Mouse (Mus musculus) embryonic facial prominence, embryonic 10.5 days (tissue): ENCODE measurements at regions not wholly inside any gene's neighbourhood (a gene's known extent, or its start where the extent isn't known, plus 50 kb on each side); places are given as distances from the start of the nearest gene placed in this dataset.

ENCODE experiments used
- DNase-seq: peaks from one replicate; pipeline ENCODE4 v3.0.0-alpha.2; 2017; ENCODE audit warnings: low spot score
- H3K27ac ChIP-seq: fragments of 300-500 bp; sonication (generic); replicated peaks from 2 replicates; pipeline ENCODE4 v1.5.1; 2016; ENCODE audit warnings: mild to moderate bottlenecking
- H3K27me3 ChIP-seq: fragments of 300-500 bp; sonication (generic); replicated peaks from 2 replicates; pipeline ENCODE4 v1.6.1; 2016; ENCODE audit warnings: low read depth, mild to moderate bottlenecking; ENCODE audit not compliant: poor library complexity, severe bottlenecking
- H3K36me3 ChIP-seq: fragments of 300-500 bp; sonication (generic); replicated peaks from 2 replicates; pipeline ENCODE4 v1.6.1; 2016; ENCODE audit warnings: mild to moderate bottlenecking, moderate library complexity
- H3K4me1 ChIP-seq: fragments of 300-500 bp; sonication (generic); 2 replicates; pipeline ENCODE4 v1.6.1; 2016
- H3K4me3 ChIP-seq: fragments of 300-500 bp; sonication (generic); 2 replicates; pipeline ENCODE4 v1.5.1; 2016; ENCODE audit warnings: mild to moderate bottlenecking, moderate library complexity
- H3K9me3 ChIP-seq: fragments of 300-500 bp; sonication (generic); 2 replicates; pipeline ENCODE4 v1.6.1; 2016; ENCODE audit warnings: mild to moderate bottlenecking
- WGBS: fragments of 180-500 bp; shearing (Covaris S2); methylation state at CpG from one replicate; pipeline ENCODE4 v1.1.7; 2016; 5-methylcytosine and 5-hydroxymethylcytosine counted together

DNA sequence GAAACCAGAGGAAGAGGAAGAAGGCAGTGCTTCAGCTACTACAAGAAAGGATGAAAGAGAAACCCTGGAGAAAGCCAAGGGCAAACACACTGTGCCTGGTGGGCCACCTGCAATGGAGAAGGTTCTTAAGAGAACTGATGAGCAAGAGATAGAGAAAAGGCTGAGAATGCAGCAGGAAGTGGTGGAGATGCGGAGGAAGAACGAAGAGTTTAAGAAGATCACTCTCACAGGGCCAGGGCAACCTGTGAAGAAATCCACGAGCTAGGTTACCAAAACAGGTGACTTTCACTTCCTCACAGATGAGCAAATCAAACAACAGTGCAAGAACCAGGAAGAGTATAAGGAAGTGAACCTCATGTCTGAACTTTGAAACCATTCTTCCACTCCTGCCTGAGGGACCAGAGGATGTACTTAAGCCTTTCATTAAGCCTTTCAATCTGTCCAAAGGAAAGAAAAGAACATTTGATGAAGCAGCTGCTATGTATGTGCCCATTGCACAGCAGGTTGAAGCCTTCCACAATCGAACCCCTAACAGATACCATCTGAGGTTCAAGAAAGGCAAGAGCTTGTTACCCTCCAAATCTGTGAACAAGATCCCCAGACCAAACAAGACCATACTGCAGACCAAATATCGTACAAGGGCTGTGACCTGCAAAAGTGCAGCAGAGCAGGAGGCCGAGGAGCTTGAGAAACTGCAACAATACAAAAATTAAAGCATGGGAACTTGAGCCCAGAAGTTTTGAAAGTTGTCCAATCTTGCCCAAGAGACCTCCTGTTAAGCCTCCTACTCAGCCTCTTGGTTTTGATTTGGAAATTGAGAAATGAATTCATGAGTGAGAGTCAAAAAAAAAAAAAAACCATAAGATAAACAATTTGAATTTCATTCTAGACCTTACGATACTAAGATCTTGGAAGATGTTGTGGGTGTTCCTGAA, 91.6 kb upstream of the Zfp462 start:
- Histone ChIP-seq H3K4me3 (no peak overlapping the region), H3K4me1 (no peaks in the 10 kb centered on the region), H3K27me3 (no peaks in the 10 kb centered on the region), H3K36me3 (no peaks in the 10 kb centered on the region), H3K27ac (no peak overlapping the region), H3K9me3 (no peaks in the 10 kb centered on the region)
- no peak for DNase-seq
- 90% methylated on average over 7 of the region's 7 CpGs for WGBS

DNA sequence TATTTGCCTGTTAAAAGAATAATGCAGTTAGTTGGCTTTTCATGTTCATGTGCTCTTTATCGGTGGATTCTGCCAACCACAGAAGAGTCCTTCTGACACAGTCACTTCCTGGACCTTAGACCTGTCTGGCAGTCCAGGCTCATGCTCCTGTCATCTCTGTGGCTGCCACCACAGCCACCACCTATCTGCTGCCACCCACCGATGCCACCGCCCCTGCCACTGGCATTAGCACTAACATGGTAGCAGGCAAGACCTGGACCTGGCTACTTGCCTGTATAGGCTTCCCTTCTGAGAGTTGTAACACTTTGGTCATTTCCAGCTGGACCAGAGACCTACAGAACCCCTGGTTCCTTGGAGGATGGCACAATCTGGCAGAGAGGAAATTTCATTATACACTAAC, 86.2 kb upstream of the Zfp462 start:
- WGBS = 95% methylated on average over 3 of the region's 3 CpGs
- H3K36me3 ChIP-seq = no peaks in the 10 kb centered on the region
- DNase-seq = no peak

DNA sequence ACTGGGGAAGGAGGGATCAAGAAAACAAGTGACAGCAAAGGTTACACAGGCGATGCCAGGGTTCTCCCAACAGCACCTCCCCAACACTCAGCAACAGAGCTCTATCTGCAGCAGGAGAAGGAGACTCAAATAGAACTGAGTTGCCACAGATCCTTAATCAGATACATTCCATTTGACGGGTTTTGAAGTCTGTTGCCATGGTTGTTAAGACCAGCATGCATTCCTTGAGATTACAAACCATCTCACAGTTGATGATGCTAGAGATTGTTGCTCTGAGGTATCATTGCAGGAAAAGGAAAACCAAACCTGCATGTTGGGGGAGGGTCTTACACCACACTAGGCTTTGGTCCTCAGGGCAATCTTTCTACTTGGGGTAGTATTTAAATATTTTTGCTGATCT, 78.8 kb upstream of the Zfp462 start:
- no peaks in the 10 kb centered on the region for H3K27me3 ChIP-seq
- H3K4me1 ChIP-seq = no peaks in the 10 kb centered on the region
- DNase-seq = no peak
- H3K9me3 ChIP-seq = no peaks in the 10 kb centered on the region
- no peak overlapping the region for H3K4me3 ChIP-seq
- H3K36me3 ChIP-seq = no peaks in the 10 kb centered on the region
- 60% methylated on average over 2 of the region's 2 CpGs for WGBS
- H3K27ac ChIP-seq = no peak overlapping the region

More for the DNA sequence above, 86.2 kb upstream of the Zfp462 start:
- H3K27me3 ChIP-seq = no peaks in the 10 kb centered on the region
- H3K9me3 ChIP-seq = no peaks in the 10 kb centered on the region
- H3K4me3 ChIP-seq = no peak overlapping the region
- H3K4me1 ChIP-seq = no peaks in the 10 kb centered on the region
- no peak overlapping the region for H3K27ac ChIP-seq

DNA sequence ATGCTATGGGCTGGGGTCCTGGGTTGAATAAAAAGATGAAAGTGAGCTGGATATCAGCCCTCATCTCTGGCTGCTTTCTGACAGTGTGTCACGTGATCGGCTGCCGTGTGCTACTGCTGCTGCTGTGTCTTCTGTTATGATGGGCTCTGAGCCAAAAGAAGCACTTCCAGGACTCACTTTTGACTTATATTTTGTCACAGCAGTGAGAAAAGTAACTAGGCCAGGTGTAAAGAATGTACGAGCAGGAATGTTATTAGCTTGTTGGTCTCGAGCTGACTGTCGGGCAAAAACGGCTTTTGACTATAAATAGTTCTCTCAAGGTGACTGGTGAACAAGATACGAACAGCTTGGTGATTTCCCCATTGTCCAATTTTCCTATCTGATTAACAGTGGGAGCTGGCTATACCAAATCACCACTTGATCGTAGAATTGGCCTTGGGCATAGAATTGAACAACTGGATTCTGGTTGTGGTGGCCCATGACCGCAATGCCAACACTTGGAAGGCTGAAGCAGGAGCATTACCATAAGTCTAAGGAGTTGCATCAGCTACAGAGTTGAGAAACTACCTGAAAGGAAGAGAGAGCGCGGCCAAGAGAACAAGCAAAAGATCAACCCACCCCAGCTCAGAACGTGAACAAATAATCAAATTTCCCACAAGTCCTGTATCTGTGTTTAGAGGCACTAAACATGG, 70.6 kb upstream of the Zfp462 start:
- Histone ChIP-seq H3K36me3 (no peaks in the 10 kb centered on the region), H3K27me3 (no peaks in the 10 kb centered on the region), H3K27ac (no peak overlapping the region), H3K4me3 (no peak overlapping the region), H3K4me1 (0 out of 2 replicates have a peak, but pooled peaks cover 4% of the 10 kb centered on the region), H3K9me3 (no peaks in the 10 kb centered on the region)
- whole genome bisulfite sequencing = 92% methylated on average over 13 of the region's 13 CpGs
- no peak for DNase-seq

DNA sequence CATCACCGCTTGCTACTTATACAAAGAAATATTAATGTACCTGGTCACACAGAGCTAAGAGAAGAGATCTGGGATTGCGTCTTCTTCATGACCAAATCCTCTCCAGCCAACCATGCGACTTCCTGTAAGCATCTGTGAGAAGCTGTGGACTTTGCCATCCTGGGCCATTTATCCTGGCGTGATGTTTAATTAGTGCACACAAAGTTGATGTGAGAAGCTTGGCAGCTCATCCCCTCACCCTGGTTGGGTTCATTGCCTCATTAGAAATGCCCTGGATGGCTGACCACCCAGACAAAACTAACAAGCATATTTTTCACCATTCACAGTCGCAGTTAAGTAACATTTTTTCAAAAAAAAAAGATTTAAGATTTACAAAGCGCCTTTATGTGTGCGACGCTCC, 69.3 kb upstream of the Zfp462 start:
- no peak overlapping the region for H3K4me3 ChIP-seq
- 94% methylated on average over 8 of the region's 8 CpGs for WGBS
- H3K27me3 ChIP-seq = no peaks in the 10 kb centered on the region
- no peak overlapping the region for H3K27ac ChIP-seq
- H3K4me1 ChIP-seq = 0 out of 2 replicates have a peak, but pooled peaks cover 4% of the 10 kb centered on the region
- no peaks in the 10 kb centered on the region for H3K9me3 ChIP-seq
- no peaks in the 10 kb centered on the region for H3K36me3 ChIP-seq
- DNase-seq = no peak

DNA sequence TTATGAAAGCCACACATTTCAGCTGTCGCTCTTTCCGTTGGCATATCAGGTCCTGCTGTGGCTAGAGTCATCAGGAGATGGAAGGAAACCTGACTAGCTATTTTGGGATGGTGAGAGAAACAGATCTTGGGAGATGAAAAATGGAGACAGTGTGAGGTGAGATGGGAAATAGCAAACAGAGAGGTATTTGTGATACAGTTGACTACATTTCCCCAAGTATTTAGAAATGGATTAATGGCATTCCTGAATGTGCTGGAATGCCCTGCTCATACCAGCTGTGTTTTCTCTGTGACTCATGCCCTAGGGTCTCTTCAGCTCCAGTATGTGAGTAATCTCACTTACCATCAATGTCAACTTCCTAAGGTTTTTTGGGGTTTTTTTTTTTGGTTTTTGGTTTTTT, 67.5 kb upstream of the Zfp462 start:
- H3K9me3 ChIP-seq = no peaks in the 10 kb centered on the region
- no peak overlapping the region for H3K27ac ChIP-seq
- H3K4me1 ChIP-seq = 0 out of 2 replicates have a peak, but pooled peaks cover 4% of the 10 kb centered on the region
- H3K4me3 ChIP-seq = no peak overlapping the region
- WGBS = 74% methylated on average over 2 of the region's 2 CpGs
- no peaks in the 10 kb centered on the region for H3K36me3 ChIP-seq
- no peak for DNase-seq
- no peaks in the 10 kb centered on the region for H3K27me3 ChIP-seq

DNA sequence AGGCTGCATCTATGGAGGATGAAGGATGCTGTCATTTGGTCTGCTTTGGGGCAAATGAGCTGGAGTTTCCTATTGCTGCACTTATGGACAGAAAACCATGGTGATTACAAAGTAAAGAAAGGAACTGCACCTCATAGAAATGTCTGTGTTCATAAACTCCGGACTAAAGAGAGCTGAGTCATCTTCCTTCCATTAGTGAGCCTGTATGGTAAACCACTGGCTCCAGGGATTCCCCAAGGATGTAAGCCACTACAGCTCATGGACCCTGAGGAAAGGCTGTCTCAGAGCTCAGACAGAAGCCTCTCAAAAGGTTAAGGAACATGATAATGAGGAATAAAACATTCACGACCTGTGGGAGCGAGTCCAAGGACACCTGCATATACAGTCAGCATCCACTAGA, 66.3 kb upstream of the Zfp462 start:
- DNase-seq = no peak
- WGBS = 89% methylated on average over 3 of the region's 3 CpGs
- H3K4me1 ChIP-seq = 0 out of 2 replicates have a peak, but pooled peaks cover 4% of the 10 kb centered on the region
- H3K36me3 ChIP-seq = no peaks in the 10 kb centered on the region
- H3K9me3 ChIP-seq = no peaks in the 10 kb centered on the region
- H3K4me3 ChIP-seq = no peak overlapping the region
- H3K27ac ChIP-seq = no peak overlapping the region
- H3K27me3 ChIP-seq = no peaks in the 10 kb centered on the region

DNA sequence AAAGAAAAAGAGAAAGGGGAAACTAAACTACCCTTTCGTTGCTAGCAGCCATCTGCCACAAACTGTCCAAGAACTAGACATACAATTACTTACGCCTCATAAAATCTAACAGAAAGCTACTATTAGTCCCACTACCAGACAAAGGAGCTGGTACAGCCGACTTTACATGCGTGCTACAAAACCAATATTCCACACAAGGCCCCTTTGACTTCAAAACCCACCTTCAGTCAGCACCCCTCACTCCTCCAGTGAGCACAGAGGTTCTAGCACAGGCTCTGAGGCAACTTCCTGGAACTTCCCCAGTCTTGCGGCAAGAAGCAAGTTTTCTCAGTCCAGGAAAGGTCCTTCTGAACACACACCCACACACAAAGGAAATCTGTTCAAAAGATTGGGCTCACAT, 51.6 kb upstream of the Zfp462 start:
- no peaks in the 10 kb centered on the region for H3K36me3 ChIP-seq
- H3K4me3 ChIP-seq = no peak overlapping the region
- H3K4me1 ChIP-seq = no peaks in the 10 kb centered on the region
- DNase-seq = no peak
- 80% methylated on average over 5 of the region's 5 CpGs for WGBS
- no peak overlapping the region for H3K27ac ChIP-seq
- H3K9me3 ChIP-seq = no peaks in the 10 kb centered on the region
- no peaks in the 10 kb centered on the region for H3K27me3 ChIP-seq
